Mouse (Mus musculus): Measurements from ENCODE around the gene Hist1h3a. TPM values are rescaled to one million over a fixed set of nuclear protein-coding genes. Genes with fewer than 3 reads are reported as not detected.
A peak's percentile ranks its signal among the peaks of the same experiment; 100 is the strongest.

The Hist1h3a gene
- polyA plus RNA-seq, 1 experiment: 4.0 TPM

- H3K4me1 ChIP-seq (ENCODE audit: control insufficient read depth): peaks cover 65% of the 10 kb centered on the region
- peak overlapping the region; percentile 79 for H3K4me3 ChIP-seq (replicated peaks)
- peaks cover 6% of the 10 kb centered on the region for H3K36me3 ChIP-seq (ENCODE audit: control insufficient read depth)
- H3K27me3 ChIP-seq (ENCODE audit: control insufficient read depth): no peaks in the 10 kb centered on the region
- TF ChIP-seq TAL1 (IDR thresholded peaks at IDR 0.05; ENCODE audit: low read length): no peak
- no peak for TF ChIP-seq GATA1 (IDR thresholded peaks at IDR 0.05; ENCODE audit: low read length)
- no peaks in the 10 kb centered on the region for H3K9me3 ChIP-seq (ENCODE audit: control insufficient read depth, low read length)
Observed at GRCm38 (mm10) chr13:23744421-23745380, 17.5 kb downstream of the Hist1h3a start.

DNA sequence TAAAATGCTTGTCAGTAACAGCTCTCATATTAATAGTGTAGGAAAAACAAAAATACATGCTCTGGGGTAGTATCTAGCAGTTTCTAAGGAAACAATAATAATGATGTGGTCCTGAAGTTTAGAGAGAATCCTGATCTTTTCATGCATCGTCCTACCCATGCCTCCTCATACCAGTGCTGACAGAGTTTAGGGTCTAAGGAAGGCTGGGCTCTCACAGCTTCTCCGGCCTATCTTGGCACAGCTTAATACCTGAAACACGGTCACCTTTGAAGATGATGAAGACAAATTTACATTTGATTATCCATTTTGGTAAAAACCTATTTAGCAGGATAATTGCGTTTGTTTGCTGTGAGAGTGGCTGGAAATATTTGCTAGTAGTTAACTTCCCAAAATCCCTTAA, 18.2 kb downstream of the Hist1h3a start:
- no peaks in the 10 kb centered on the region for H3K27me3 ChIP-seq (ENCODE audit: control insufficient read depth)
- TF ChIP-seq TAL1 (IDR thresholded peaks at IDR 0.05; ENCODE audit: low read length) (no peak), GATA1 (IDR thresholded peaks at IDR 0.05; ENCODE audit: low read length) (no peak)
- H3K4me1 ChIP-seq (ENCODE audit: control insufficient read depth): peaks cover 57% of the 10 kb centered on the region

DNA sequence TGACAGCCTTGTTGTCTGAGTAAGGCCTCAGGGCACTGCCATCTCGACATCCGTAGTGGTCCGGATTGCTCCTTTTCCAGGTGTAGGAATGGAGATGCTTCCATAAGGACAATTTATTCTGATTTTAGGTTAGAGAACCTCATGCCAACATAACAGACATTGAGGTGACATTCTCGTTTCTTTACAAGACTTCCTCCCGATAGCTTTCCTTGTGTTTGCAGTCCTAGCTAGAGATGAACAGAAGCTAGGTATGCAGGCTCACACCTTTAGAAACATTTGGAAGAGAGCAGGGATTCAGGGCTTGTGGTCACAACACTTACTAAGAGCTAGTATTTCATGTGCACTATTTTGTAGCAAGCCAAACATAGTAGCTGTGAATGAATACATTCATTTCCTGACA, 19.0 kb downstream of the Hist1h3a start:
- H3K4me1 ChIP-seq (ENCODE audit: control insufficient read depth): peaks cover 50% of the 10 kb centered on the region
- peaks cover 5% of the 10 kb centered on the region for H3K36me3 ChIP-seq (ENCODE audit: control insufficient read depth)
- H3K27me3 ChIP-seq (ENCODE audit: control insufficient read depth): no peaks in the 10 kb centered on the region
- no peak for TF ChIP-seq GATA1 (IDR thresholded peaks at IDR 0.05; ENCODE audit: low read length)
- no peak for TF ChIP-seq TAL1 (IDR thresholded peaks at IDR 0.05; ENCODE audit: low read length)
- H3K4me3 ChIP-seq (replicated peaks): peak overlapping the region; percentile 68
- no peaks in the 10 kb centered on the region for H3K9me3 ChIP-seq (ENCODE audit: control insufficient read depth, low read length)

More for the DNA sequence above, 18.2 kb downstream of the Hist1h3a start:
- peaks cover 5% of the 10 kb centered on the region for H3K36me3 ChIP-seq (ENCODE audit: control insufficient read depth)
- H3K4me3 ChIP-seq (replicated peaks): peak overlapping the region; percentile 68
- H3K9me3 ChIP-seq (ENCODE audit: control insufficient read depth, low read length): no peaks in the 10 kb centered on the region

GRCm38 (mm10) chr13:23742007-23742406, 20.2 kb downstream of the Hist1h3a start:
- Histone ChIP-seq H3K9me3 (ENCODE audit: control insufficient read depth, low read length) (no peaks in the 10 kb centered on the region), H3K36me3 (ENCODE audit: control insufficient read depth) (peaks cover 5% of the 10 kb centered on the region), H3K4me3 (replicated peaks) (peak overlapping the region; percentile 71), H3K4me1 (ENCODE audit: control insufficient read depth) (peaks cover 50% of the 10 kb centered on the region), H3K27me3 (ENCODE audit: control insufficient read depth) (no peaks in the 10 kb centered on the region)
- no peak for TF ChIP-seq GATA1 (IDR thresholded peaks at IDR 0.05; ENCODE audit: low read length)
- no peak for TF ChIP-seq TAL1 (IDR thresholded peaks at IDR 0.05; ENCODE audit: low read length)

DNA sequence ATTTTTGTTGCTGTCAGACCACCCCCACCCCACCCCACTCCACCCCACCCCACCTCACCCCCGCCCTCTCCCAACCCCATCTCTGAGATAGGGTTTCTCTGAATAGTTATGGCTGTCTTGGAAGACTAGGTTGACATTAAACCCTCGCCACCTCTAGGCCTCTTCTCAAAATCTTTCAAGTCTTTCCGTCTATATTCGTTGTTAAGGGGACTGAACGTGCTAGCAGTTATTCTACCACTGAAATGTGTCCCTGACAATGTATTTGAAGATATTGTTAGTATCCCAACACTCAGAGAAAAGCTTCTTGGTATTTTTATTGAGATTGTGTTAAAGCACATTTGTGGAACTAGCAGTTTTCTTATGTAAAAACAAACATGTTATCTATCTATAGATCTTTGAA, 21.3 kb downstream of the Hist1h3a start:
- peaks cover 47% of the 10 kb centered on the region for H3K4me1 ChIP-seq (ENCODE audit: control insufficient read depth)
- peak overlapping the region; percentile 71 for H3K4me3 ChIP-seq (replicated peaks)
- TF ChIP-seq GATA1 (IDR thresholded peaks at IDR 0.05; ENCODE audit: low read length) (no peak), TAL1 (IDR thresholded peaks at IDR 0.05; ENCODE audit: low read length) (no peak)
- H3K9me3 ChIP-seq (ENCODE audit: control insufficient read depth, low read length): no peaks in the 10 kb centered on the region
- peaks cover 5% of the 10 kb centered on the region for H3K36me3 ChIP-seq (ENCODE audit: control insufficient read depth)
- no peaks in the 10 kb centered on the region for H3K27me3 ChIP-seq (ENCODE audit: control insufficient read depth)

DNA sequence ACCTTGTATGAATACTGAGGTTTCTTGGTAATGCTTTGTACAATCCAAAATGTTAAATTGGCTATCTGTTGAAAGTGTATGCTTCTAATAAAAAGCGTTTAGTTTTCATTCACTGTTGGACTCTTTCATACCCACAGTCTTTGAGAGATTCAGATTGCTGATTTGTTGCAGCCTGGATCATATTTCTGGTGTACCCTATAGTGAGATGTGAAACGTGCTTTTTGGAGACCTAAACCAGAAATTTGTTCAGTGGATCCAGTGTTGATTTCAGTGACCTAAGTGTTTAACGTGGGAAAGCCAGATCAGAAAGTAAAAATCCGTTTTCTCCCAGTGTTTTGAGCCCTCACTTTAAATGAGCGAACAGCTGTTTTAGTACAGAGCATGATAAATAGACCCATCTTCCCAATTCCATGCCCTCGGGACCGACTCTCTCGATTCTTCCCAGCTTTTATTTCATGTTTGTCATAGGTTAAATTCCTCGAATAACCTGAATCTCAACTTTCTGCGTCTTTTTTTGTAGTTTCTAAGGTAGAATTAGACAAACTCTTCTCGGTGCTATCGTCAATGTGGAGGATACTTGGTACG, 21.8 kb downstream of the Hist1h3a start:
- H3K36me3 ChIP-seq (ENCODE audit: control insufficient read depth): peaks cover 5% of the 10 kb centered on the region
- H3K4me3 ChIP-seq (replicated peaks): peak overlapping the region; percentile 71
- no peaks in the 10 kb centered on the region for H3K27me3 ChIP-seq (ENCODE audit: control insufficient read depth)
- no peaks in the 10 kb centered on the region for H3K9me3 ChIP-seq (ENCODE audit: control insufficient read depth, low read length)
- TF ChIP-seq TAL1 (IDR thresholded peaks at IDR 0.05; ENCODE audit: low read length) (no peak), GATA1 (IDR thresholded peaks at IDR 0.05; ENCODE audit: low read length) (no peak)
- H3K4me1 ChIP-seq (ENCODE audit: control insufficient read depth): peaks cover 45% of the 10 kb centered on the region

- Histone ChIP-seq H3K9me3 (ENCODE audit: control insufficient read depth, low read length) (no peaks in the 10 kb centered on the region), H3K27me3 (ENCODE audit: control insufficient read depth) (no peaks in the 10 kb centered on the region), H3K36me3 (ENCODE audit: control insufficient read depth) (peaks cover 5% of the 10 kb centered on the region), H3K4me3 (replicated peaks) (peak overlapping the region; percentile 71), H3K4me1 (ENCODE audit: control insufficient read depth) (peaks cover 45% of the 10 kb centered on the region)
- TF ChIP-seq GATA1 (IDR thresholded peaks at IDR 0.05; ENCODE audit: low read length) (no peak), TAL1 (IDR thresholded peaks at IDR 0.05; ENCODE audit: low read length) (no peak)
Observed at GRCm38 (mm10) chr13:23739922-23740252, 22.3 kb downstream of the Hist1h3a start.

DNA sequence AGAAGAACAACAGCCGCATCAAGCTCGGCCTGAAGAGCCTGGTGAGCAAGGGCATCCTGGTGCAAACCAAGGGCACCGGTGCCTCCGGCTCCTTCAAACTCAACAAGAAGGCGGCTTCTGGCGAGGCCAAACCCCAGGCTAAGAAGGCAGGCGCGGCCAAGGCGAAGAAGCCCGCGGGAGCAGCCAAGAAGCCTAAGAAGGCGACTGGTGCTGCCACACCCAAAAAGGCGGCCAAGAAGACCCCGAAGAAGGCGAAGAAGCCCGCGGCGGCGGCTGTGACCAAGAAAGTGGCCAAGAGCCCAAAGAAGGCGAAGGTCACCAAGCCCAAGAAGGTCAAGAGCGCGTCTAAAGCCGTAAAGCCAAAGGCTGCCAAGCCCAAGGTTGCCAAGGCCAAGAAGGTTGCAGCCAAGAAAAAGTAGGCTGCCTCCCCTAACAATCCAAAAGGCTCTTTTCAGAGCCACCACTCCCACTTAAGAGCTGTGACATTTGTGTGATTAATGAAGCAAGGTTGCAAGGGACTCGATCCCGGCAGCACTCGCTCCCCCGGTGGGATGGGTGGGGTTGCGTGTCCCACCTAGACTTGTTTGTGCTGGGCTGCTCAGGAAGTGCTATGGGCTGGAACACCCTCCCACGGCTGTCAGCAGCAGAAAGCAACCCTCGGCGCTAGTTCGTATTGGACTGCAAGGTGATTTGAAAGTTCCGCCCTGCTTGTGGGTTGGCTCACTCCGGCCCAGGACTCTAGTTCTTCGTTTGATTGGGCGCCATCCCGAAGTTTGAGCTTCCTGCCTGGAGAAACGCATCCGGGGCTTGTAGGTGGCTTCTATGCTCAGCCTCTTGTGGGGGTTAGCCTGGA, 22.9 kb downstream of the Hist1h3a start:
- Histone ChIP-seq H3K9me3 (ENCODE audit: control insufficient read depth, low read length) (no peaks in the 10 kb centered on the region), H3K4me1 (ENCODE audit: control insufficient read depth) (peaks cover 45% of the 10 kb centered on the region), H3K36me3 (ENCODE audit: control insufficient read depth) (peaks cover 5% of the 10 kb centered on the region), H3K4me3 (replicated peaks) (peak overlapping the region; percentile 71), H3K27me3 (ENCODE audit: control insufficient read depth) (no peaks in the 10 kb centered on the region)
- TF ChIP-seq TAL1 (IDR thresholded peaks at IDR 0.05; ENCODE audit: low read length) (no peak), GATA1 (IDR thresholded peaks at IDR 0.05; ENCODE audit: low read length) (no peak)

All from erythroblast, embryonic 14.5 days (primary cell).